Mouse (Mus musculus) spleen, postnatal 36 days (tissue): ENCODE measurements at regions not wholly inside any gene's neighbourhood (a gene's known extent, or its start where the extent isn't known, plus 50 kb on each side); places are given as distances from the start of the nearest gene placed in this dataset.

Experiments used
- DNase-seq, 2 experiments: peaks; one replicate each; pipeline ENCODE4 v3.0.0; 2022; ENCODE audit warnings: low spot score in 2 of 2, mixed read lengths in 1 of 2

GRCm38 (mm10) chr6:52429204-52429552 lies 115.9 kb downstream of the Evx1 start:
- no peak for DNase-seq

GRCm38 (mm10) chr6:52433234-52433633 lies 119.9 kb downstream of the Evx1 start:
- no peak for DNase-seq

DNA sequence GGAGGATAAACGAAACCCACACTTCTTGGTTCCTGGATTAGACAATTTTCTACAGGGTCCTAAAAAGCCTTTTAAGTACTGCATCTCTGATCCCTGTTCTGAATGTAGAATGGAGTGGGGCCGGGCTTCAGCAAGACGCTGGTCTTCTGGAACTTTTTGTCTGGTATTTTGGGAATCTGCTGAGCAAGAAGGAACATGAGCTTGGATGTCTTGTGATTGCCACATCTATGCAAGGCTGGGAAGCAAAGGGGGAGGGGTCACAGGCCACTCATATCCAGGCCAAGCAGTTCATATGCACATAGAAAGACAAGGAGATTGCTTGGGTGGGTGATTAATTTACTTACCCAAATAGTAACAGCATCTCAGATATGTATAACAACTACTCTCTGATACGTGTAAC lies 121.5 kb downstream of the Evx1 start:
- DNase-seq = no peak

GRCm38 (mm10) chr6:52435358-52435757 lies 122.1 kb downstream of the Evx1 start:
- DNase-seq = no peak

DNA sequence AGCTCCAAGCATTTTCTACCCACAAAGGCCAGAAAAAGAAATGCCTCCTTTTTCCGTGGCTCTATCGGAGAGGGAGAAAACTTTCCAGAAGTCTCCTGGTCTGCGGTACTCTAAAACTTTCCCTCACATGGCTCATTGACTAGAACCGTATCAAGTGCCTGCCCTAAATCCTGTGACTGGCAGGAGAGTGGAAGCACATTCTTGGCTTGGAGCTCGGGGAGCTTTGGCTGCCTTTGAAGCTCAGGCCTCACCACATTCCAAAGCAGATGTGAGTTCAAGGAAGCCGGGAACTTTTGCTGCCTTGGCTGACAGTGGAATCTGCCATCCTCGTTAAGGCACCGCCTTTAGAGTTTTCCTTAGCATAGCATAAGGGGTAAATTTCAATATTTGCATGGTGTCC lies 125.1 kb downstream of the Evx1 start:
- no peak for DNase-seq

GRCm38 (mm10) chr6:52439204-52439603 lies 125.9 kb downstream of the Evx1 start:
- no peak for DNase-seq

- DNase-seq = no peak
Observed at GRCm38 (mm10) chr6:52440160-52440559, 126.9 kb downstream of the Evx1 start.

GRCm38 (mm10) chr6:52443112-52443984 lies 130.1 kb downstream of the Evx1 start:
- no peak for DNase-seq

GRCm38 (mm10) chr6:52458828-52459227 lies 145.5 kb downstream of the Evx1 start:
- DNase-seq = no peak

- no peak for DNase-seq
Observed at GRCm38 (mm10) chr6:52461186-52461585, 147.9 kb downstream of the Evx1 start.

- DNase-seq = no peak
Observed at GRCm38 (mm10) chr6:52463369-52463768, 150.1 kb downstream of the Evx1 start.

- no peak for DNase-seq
Observed at GRCm38 (mm10) chr6:52464571-52464970, 151.3 kb downstream of the Evx1 start.

DNA sequence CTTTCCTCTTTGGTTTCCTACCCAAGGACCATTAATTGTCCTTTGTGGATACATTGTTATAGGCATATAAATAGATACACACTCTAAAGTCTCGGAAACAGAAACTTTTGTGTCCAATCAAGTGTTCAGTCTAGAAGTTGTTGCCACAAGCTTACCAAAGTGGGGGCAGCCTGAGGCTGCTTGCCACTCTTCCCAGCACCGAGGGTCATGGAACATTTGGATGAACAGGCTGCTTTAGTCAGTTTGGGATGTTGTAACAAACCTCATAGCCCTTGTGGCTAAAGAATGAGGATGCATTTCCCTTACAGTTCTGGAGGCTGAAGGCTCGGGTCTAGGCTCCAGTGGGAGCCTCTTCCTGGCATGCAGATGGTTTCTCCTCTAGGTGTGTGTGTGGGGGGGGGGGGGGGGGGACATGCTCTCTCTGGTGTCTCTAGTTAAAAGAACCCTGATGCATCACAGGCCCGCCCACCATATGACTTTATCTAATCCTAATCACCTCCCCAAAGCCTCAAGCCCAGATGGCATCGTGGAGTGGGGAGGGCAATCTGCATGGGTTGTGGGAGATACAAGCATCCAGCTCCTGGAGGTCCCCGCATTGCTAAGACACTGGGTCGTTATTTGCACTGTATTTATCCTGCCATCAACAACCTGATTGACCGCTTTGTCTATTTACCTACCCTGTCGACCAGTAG lies 152.7 kb downstream of the Evx1 start:
- DNase-seq = no peak

- DNase-seq = no peak
Observed at GRCm38 (mm10) chr6:52470831-52471230, 157.5 kb downstream of the Evx1 start.

DNA sequence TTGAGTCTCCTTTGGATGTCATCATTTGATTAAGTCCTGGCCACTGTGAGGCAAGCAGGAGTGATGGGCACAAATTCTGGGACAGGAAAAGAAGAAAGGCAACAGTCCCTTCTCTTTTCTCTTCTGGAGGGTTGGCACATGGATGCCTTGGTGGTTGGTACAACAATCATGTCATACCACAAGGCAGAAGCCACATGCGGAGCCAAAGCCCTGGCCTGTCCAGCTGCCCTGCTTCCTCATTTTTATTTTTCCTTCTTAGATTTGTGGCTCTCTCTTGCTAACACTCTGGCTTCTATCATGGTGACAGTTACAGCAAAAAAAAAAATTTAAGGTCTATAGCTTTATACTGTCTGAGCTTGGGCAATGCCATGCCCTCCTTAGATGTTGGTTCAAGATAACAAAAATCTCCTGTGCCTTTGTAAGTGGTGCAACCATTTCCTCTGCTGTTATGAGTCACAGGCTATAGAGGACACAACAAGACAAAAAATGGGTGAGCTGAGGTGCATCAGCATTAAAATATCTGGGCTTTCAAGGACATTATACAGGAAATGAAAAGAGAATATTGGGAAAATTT lies 158.2 kb downstream of the Evx1 start:
- no peak for DNase-seq

DNA sequence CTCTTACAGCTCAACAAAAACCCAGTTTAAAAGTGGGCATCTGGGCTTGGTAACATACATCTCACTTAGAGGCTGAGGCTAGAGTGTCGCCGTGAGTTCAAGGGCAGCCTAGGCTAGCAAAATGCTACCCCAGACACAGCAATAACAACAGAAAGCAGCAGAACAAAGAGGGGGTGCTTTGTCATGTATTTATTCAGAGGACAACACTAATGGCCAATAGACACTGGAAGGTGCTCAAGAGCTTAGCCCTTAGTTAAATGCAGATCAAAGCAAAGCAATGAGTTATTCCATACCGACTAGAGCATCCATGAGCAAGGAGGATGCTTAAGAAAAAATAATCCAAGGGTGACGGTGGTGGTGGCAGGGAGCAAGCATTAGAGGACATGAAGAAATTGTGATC lies 158.7 kb downstream of the Evx1 start:
- DNase-seq = no peak

DNA sequence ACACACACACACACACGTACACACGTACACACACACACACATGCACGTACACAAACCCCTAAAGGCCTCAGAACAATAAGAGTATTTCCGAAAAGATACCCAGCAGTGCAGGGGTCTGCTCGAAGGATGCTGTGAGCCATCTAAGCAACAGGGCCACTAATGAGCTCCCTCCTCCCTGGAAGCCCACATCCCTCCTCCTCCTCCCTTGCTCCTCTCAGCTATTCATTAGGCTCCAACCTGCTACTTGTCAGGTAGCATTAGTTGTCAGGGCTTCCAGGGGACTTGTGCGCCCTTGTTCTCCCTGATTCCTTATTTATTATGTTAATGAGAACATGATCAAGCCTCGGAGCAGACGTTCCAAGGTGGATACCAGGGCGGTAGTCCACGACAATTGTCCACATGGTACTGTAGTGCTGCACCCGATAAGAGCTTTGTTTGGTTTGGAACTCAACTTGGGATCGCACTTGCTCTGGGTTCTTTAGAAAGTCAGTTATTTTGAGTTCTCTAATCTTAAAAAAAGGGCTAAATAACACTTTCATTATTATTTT lies 159.8 kb downstream of the Evx1 start:
- DNase-seq = no peak

DNA sequence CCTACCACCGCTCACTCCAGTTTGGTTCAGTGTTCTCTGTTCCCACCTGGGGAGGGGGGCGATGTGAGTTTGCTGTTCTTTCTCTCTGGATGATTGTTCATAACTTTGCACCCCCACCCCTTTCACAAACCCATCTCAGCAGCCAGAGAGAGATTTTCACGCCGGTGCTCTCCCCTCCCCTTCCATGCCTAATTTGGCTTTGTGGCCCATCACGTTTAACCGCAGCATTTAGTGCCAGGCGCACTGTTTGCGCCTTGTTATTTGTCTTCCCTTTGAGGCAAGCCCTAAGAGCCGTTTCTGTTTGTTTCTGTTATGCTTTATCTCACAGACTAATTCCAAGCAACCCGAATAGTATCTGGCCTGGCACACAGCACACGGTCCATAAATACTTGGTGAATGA lies 160.6 kb downstream of the Evx1 start:
- DNase-seq = no peak

DNA sequence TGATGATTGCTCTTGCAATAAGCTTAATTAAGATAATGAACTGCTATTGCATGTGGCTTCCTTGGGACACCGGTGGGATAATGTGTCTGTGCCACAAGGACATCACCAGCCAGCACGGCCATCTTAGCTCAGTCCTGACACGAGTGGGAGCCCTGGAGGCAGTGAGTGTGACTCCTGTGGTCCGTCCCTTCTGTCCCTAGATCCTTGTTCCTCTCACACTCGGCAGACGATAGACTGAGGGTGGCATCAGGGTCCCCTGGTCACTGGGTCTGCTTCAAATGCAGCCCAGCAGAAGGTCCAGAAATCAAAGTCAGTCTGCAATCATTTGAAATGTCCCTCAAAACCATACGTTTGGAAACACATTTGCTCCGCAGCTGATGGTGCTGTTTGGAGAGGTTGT lies 162.4 kb downstream of the Evx1 start:
- DNase-seq = no peak

DNA sequence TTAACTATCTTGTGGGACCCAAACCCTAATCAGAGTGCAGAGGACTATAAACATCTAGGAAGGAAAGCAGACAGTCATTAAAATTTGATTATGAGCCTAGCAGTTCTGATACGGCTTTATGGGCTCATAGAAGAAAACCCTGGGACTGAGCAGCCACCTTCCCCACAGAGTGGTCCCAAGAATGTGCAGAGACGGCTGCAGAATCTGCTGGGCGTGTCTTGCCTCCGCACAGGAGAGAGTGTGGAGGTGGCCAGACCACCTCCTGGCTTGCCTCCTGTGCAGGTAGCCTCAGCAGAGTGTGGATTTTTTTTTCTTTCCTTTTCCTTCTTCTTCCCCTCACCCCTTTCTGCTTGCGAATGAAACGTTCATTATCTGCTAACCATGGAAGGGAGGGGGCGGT lies 163.3 kb downstream of the Hibadh start:
- no peak for DNase-seq

DNA sequence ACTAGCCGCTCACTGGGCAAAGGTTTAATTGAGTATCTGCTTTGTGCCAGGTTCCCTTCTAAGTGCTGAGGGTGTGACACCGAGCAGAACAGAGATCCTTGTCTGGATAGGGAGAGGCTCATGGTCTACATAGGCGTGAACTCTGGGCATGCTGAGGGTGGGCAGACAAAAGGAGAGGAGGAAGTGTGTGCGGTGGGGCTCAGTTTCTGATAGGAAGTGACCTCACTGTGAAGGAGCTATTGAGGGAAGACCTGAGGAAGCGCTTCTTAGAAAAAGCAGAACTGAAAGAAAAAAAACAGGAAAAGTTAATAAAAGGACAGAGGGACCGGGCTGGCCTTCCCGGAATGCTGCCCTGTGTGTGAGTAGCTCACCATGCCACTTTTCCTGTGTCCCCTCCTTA lies 162.8 kb downstream of the Hibadh start:
- peak; percentile 65 to 66 for DNase-seq

DNA sequence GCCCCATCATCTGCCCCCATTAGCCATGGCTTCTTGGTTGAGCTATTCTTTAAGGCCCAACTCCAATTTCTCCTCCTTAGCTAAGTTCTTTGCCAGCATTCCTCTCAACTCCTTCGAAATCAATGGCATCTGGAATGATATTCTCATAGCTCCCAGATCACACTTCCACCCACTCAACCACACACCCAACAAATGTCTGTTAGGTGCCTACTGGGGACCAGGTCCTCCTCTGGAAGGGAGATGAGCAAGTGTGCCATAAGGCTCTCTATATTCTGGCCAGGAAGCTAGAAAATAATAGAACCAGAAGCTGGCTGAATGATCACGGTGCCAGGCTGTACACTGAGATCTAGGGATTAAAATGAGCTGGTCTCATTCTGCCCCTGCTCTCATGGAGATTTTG lies 161.6 kb downstream of the Hibadh start:
- no peak for DNase-seq

DNA sequence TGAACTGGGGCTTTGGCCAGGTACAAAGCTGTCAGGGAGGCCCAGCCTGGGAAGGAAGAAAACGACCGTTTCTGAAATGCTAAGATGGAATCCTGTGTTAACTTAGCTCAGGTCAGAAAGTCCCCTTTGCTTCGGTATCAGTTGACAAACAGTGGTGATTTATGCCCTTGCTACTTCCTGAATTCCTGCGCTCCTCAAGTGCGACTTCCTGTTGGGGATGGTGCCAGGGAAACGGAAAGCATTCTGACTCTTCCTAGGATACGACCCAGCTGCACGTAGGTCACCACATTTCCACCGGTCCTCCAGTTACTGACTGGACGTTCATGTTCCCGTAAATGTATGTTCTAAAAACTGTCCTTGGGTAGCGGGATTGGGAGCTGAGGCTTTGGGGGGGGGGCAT lies 161.0 kb downstream of the Hibadh start:
- peak in 1 of 2 experiments; percentile 14 for DNase-seq
